Comparison of ENCODE assay signal across 34 mouse cellular contexts in genomic region chr6:139876691-139877090, GRCm38 (mm10).
"Had no signal": no experiment of that assay in that cellular context is flagged by ENCODE, and none has a peak within 500 bp of the region (broad histone marks: within the 10 kb centered on the region; RNA-seq: fewer than 3 reads in every experiment).

No protein-coding gene starts in this region.

- H3K4me3 ChIP-seq: heart, embryonic 10.5 days; heart, embryonic 12.5 days; heart, embryonic 13.5 days; heart, embryonic 15.5 days; hindbrain, embryonic 10.5 days; hindbrain, embryonic 12.5 days; hindbrain, embryonic 13.5 days; hindbrain, embryonic 15.5 days; intestine, embryonic 15.5 days; kidney, embryonic 15.5 days; layer of hippocampus, adult 2 months had no signal

- H3K27ac ChIP-seq: heart, embryonic 10.5 days; heart, embryonic 13.5 days; heart, embryonic 15.5 days; hindbrain, embryonic 10.5 days; hindbrain, embryonic 12.5 days; hindbrain, embryonic 13.5 days; hindbrain, embryonic 14.5 days; hindbrain, embryonic 15.5 days; hindbrain, postnatal 0 days; intestine, embryonic 15.5 days; kidney, embryonic 15.5 days; kidney, postnatal 0 days; layer of hippocampus, adult 2 months had no signal

- H3K36me3 ChIP-seq: heart, embryonic 10.5 days; heart, embryonic 12.5 days; heart, embryonic 13.5 days; heart, embryonic 15.5 days; hindbrain, embryonic 10.5 days; hindbrain, embryonic 12.5 days; hindbrain, embryonic 13.5 days; hindbrain, embryonic 15.5 days; intestine, embryonic 15.5 days; kidney, embryonic 15.5 days had no signal

- H3K4me1 ChIP-seq: heart, embryonic 10.5 days; hindbrain, embryonic 10.5 days; hindbrain, embryonic 12.5 days; hindbrain, embryonic 15.5 days; intestine, embryonic 15.5 days; kidney, embryonic 15.5 days had no signal

- ATAC-seq: hindbrain, embryonic 16.5 days; hindbrain, postnatal 0 days; inflammation-experienced regulatory T-cells, adult 6 months; intestine, embryonic 15.5 days; intestine, embryonic 16.5 days; intestine, postnatal 0 days had no signal

- H3K27me3 ChIP-seq: heart, embryonic 12.5 days; heart, embryonic 13.5 days; heart, embryonic 15.5 days; hindbrain, embryonic 12.5 days; hindbrain, embryonic 13.5 days; hindbrain, embryonic 15.5 days; intestine, embryonic 15.5 days; kidney, embryonic 15.5 days had no signal

- DNase-seq: heart, postnatal 10 days; heart, postnatal 14 days; heart, postnatal 4 days; kidney, adult 11 months; kidney, adult 18-20 months; kidney, adult 2 months; kidney, adult 8-10 months; kidney, adult 9 months; kidney, postnatal 10 days; kidney, postnatal 14 days; kidney, postnatal 25 days; kidney, postnatal 36 days; kidney, postnatal 4 days; layer of hippocampus, adult 9-11 months; layer of hippocampus, postnatal 36 days had no signal

- H3K9ac ChIP-seq: heart, embryonic 12.5 days; heart, embryonic 13.5 days; heart, embryonic 15.5 days; hindbrain, embryonic 12.5 days; hindbrain, embryonic 13.5 days; hindbrain, embryonic 14.5 days; hindbrain, embryonic 15.5 days; intestine, embryonic 15.5 days; kidney, embryonic 15.5 days had no signal

- H3K9me3 ChIP-seq: heart, embryonic 10.5 days; heart, embryonic 12.5 days; heart, embryonic 13.5 days; heart, embryonic 15.5 days; hindbrain, embryonic 10.5 days; hindbrain, embryonic 12.5 days; hindbrain, embryonic 13.5 days; hindbrain, embryonic 15.5 days; intestine, embryonic 15.5 days; kidney, embryonic 15.5 days had no signal

- H3K4me2 ChIP-seq: heart, embryonic 11.5 days; heart, embryonic 12.5 days; heart, embryonic 13.5 days; heart, embryonic 15.5 days; hindbrain, embryonic 12.5 days; hindbrain, embryonic 13.5 days; hindbrain, embryonic 14.5 days; hindbrain, embryonic 15.5 days; intestine, embryonic 15.5 days; kidney, embryonic 15.5 days had no signal
